Mouse (Mus musculus): ENCODE measurements around the gene Rapsn.
A peak's percentile ranks its signal among the peaks of the same experiment; 100 is the strongest.

Gene Rapsn

GRCm38 (mm10) chr2:91053181-91053933 is 17.9 kb downstream of the Rapsn start:
- DNase-seq (ENCODE audit: low read depth in 2 of 2, low spot score in 2 of 2), result no peak

GRCm38 (mm10) chr2:91053934-91054382 is 18.5 kb downstream of the Rapsn start, which contains the start of gene Psmc3:
Gene Psmc3 (plus strand): TSS chr2:91054009.
- DNase-seq (ENCODE audit: low read depth in 2 of 2, low spot score in 2 of 2), result peak; percentile 85 to 90

- DNase-seq (ENCODE audit: low read depth in 2 of 2, low spot score in 2 of 2), result no peak
Observed at GRCm38 (mm10) chr2:91058435-91058834, 23.0 kb downstream of the Rapsn start.

- DNase-seq (ENCODE audit: low read depth in 2 of 2, low spot score in 2 of 2), result no peak
Observed at GRCm38 (mm10) chr2:91059376-91059775, 24.0 kb downstream of the Rapsn start.

GRCm38 (mm10) chr2:91060544-91061355 is 25.3 kb downstream of the Rapsn start:
- no peak for DNase-seq (ENCODE audit: low read depth in 2 of 2, low spot score in 2 of 2)

GRCm38 (mm10) chr2:91061849-91062481 is 26.5 kb downstream of the Rapsn start:
- no peak for DNase-seq (ENCODE audit: low read depth in 2 of 2, low spot score in 2 of 2)

- DNase-seq (ENCODE audit: low read depth in 2 of 2, low spot score in 2 of 2), result no peak
Observed at GRCm38 (mm10) chr2:91062779-91063606, 27.6 kb downstream of the Rapsn start.

- no peak for DNase-seq (ENCODE audit: low read depth in 2 of 2, low spot score in 2 of 2)
Observed at GRCm38 (mm10) chr2:91064211-91064610, 28.8 kb downstream of the Rapsn start.

- peak; percentile 46 to 52 for DNase-seq (ENCODE audit: low read depth in 2 of 2, low spot score in 2 of 2)
Observed at GRCm38 (mm10) chr2:91065544-91065943, 30.1 kb downstream of the Rapsn start.

- no peak for DNase-seq (ENCODE audit: low read depth in 2 of 2, low spot score in 2 of 2)
Observed at GRCm38 (mm10) chr2:91066455-91066854, 31.0 kb downstream of the Rapsn start.

GRCm38 (mm10) chr2:91068162-91068871 is 32.9 kb downstream of the Rapsn start:
- no peak for DNase-seq (ENCODE audit: low read depth in 2 of 2, low spot score in 2 of 2)

GRCm38 (mm10) chr2:91068872-91069165 is 33.4 kb downstream of the Rapsn start:
- DNase-seq (ENCODE audit: low read depth in 2 of 2, low spot score in 2 of 2), result no peak

GRCm38 (mm10) chr2:91069306-91070000 is 34.0 kb downstream of the Rapsn start:
- no peak for DNase-seq (ENCODE audit: low read depth in 2 of 2, low spot score in 2 of 2)

- DNase-seq (ENCODE audit: low read depth in 2 of 2, low spot score in 2 of 2), result peak; percentile 97 to 98
Observed at GRCm38 (mm10) chr2:91070076-91070800, 34.8 kb downstream of the Rapsn start, which contains the start of gene Slc39a13. Gene Slc39a13 (minus strand): TSS chr2:91070417.

- no peak for DNase-seq (ENCODE audit: low read depth in 2 of 2, low spot score in 2 of 2)
Observed at GRCm38 (mm10) chr2:91071059-91071458, 35.6 kb downstream of the Rapsn start.

GRCm38 (mm10) chr2:91072092-91072491 is 36.7 kb downstream of the Rapsn start:
- no peak for DNase-seq (ENCODE audit: low read depth in 2 of 2, low spot score in 2 of 2)

GRCm38 (mm10) chr2:91077957-91078313 is 42.5 kb downstream of the Rapsn start:
- DNase-seq (ENCODE audit: low read depth in 2 of 2, low spot score in 2 of 2), result no peak

GRCm38 (mm10) chr2:91078314-91079025 is 43.0 kb downstream of the Rapsn start:
- DNase-seq (ENCODE audit: low read depth in 2 of 2, low spot score in 2 of 2), result no peak

- DNase-seq (ENCODE audit: low read depth in 2 of 2, low spot score in 2 of 2), result no peak
Observed at GRCm38 (mm10) chr2:91079026-91079384, 43.6 kb downstream of the Rapsn start.
